Mouse (Mus musculus) spleen, adult 2 months (tissue): ENCODE data around the gene Ugt1a10. TPM values are rescaled to one million over a fixed set of nuclear protein-coding genes. Genes with fewer than 3 reads are reported as not detected.
A peak's percentile ranks its signal among the peaks of the same experiment; 100 is the strongest.

ENCODE experiments used
- DNase-seq, 2 experiments: peaks; one replicate each; pipeline versions ENCODE4 v3.0.0 to v3.0.0-alpha.2; 2012 to 2021; ENCODE audit warnings: low spot score in 2 of 2, low read depth in 1 of 2
- H3K27ac ChIP-seq: fragments of 200-500 bp; 2 replicates; pipeline ENCODE4 v1.5.1; 2012; ENCODE audit warnings: low read length, inconsistent platforms; ENCODE audit not compliant: insufficient read depth
- H3K27me3 ChIP-seq: fragments of 200-500 bp; 2 replicates; pipeline ENCODE4 v1.6.1; 2012; ENCODE audit warnings: mild to moderate bottlenecking, moderate library complexity, low read length, inconsistent platforms; ENCODE audit not compliant: control insufficient read depth, insufficient read depth
- H3K36me3 ChIP-seq: fragments of 200-500 bp; 2 replicates; pipeline ENCODE4 v1.6.1; 2012; ENCODE audit warnings: mild to moderate bottlenecking, low read length, inconsistent platforms; ENCODE audit not compliant: control insufficient read depth, insufficient read depth
- H3K4me1 ChIP-seq: fragments of 200-500 bp; 2 replicates; pipeline ENCODE4 v1.6.1; 2011; ENCODE audit warnings: inconsistent platforms; ENCODE audit not compliant: control insufficient read depth, insufficient read depth, insufficient read length
- H3K4me3 ChIP-seq: fragments of 200-500 bp; 2 replicates; pipeline ENCODE4 v1.5.1; 2011; ENCODE audit warnings: mild to moderate bottlenecking, inconsistent platforms; ENCODE audit not compliant: insufficient read depth, insufficient read length; ENCODE audit errors: extremely low read depth
- CTCF ChIP-seq: fragments of 200-500 bp; IDR thresholded peaks from 2 replicates; pipeline ENCODE4 v1.5.1; 2011; ENCODE audit warnings: mild to moderate bottlenecking, inconsistent platforms; ENCODE audit not compliant: insufficient read depth, insufficient read length, insufficient replicate concordance; ENCODE audit errors: extremely low read depth
- POLR2A ChIP-seq: fragments of 200-500 bp; IDR thresholded peaks from 2 replicates; pipeline ENCODE4 v1.6.1; 2011; ENCODE audit warnings: low read depth, low read length, inconsistent platforms
- WGBS: fragments of 180-500 bp; shearing (Covaris S2); methylation state at CpG from one replicate; pipeline ENCODE4 v1.1.7; 2018; 5-methylcytosine and 5-hydroxymethylcytosine counted together
- polyA plus RNA-seq: library from polyadenylated mRNA; depleted of rRNA; stranded (reverse); fragments of >200 nt; gene quantifications from 2 replicates; pipeline ENCODE4 v1.2.3, GENCODE M21; 2012

Gene Ugt1a10
- polyA plus RNA-seq, 1 experiment, result not detected

- Histone ChIP-seq H3K27ac (no peak overlapping the region), H3K4me1 (no peaks in the 10 kb centered on the region), H3K27me3 (no peaks in the 10 kb centered on the region), H3K36me3 (no peaks in the 10 kb centered on the region), H3K4me3 (no peak overlapping the region)
- TF ChIP-seq CTCF, result no peak
- TF ChIP-seq POLR2A, result no peak
- DNase-seq, result no peak
- WGBS, result 81% methylated on average over 3 of the region's 3 CpGs
Measured at GRCm38 (mm10) chr1:88197443-88197842, 142.3 kb downstream of the Ugt1a10 start.

GRCm38 (mm10) chr1:88199996-88200395, 144.8 kb downstream of the Ugt1a10 start:
- TF ChIP-seq CTCF (no peak), POLR2A (no peak)
- 82% methylated on average over 2 of the region's 2 CpGs for WGBS
- no peaks in the 10 kb centered on the region for H3K4me1 ChIP-seq
- H3K27ac ChIP-seq, result no peak overlapping the region
- H3K36me3 ChIP-seq, result no peaks in the 10 kb centered on the region
- no peak overlapping the region for H3K4me3 ChIP-seq
- H3K27me3 ChIP-seq, result no peaks in the 10 kb centered on the region
- DNase-seq, result no peak

GRCm38 (mm10) chr1:88200456-88200855, 145.3 kb downstream of the Ugt1a10 start, which contains the start of gene Ugt1a2:
TSS of gene Ugt1a2 (plus strand) at chr1:88200601.
- Histone ChIP-seq H3K4me1 (peaks cover 3% of the 10 kb centered on the region; the same call in 1 of the 2 replicates), H3K4me3 (no peak within 1 kb of the TSS), H3K36me3 (no peaks in the 10 kb centered on the region), H3K27me3 (no peaks in the 10 kb centered on the region), H3K27ac (no peak within 1 kb of the TSS)
- DNase-seq, result no peak
- 90% methylated on average over 7 of the region's 7 CpGs for WGBS
- TF ChIP-seq CTCF, result no peak
- TF ChIP-seq POLR2A, result no peak

- no peaks in the 10 kb centered on the region for H3K27me3 ChIP-seq
- no peak for TF ChIP-seq POLR2A
- no peak for TF ChIP-seq CTCF
- H3K4me1 ChIP-seq, result peaks cover 3% of the 10 kb centered on the region; the same call in 1 of the 2 replicates
- H3K36me3 ChIP-seq, result no peaks in the 10 kb centered on the region
- no peak within 1 kb of the TSS for H3K27ac ChIP-seq
- peak; percentile 3 to 65 for DNase-seq
- H3K4me3 ChIP-seq, result peak within 1 kb of the TSS; percentile 63
- 22% methylated on average over 62 of the region's 62 CpGs for WGBS
Measured at GRCm38 (mm10) chr1:88205294-88205922, 150.2 kb downstream of the Ugt1a10 start, which contains the start of gene Dnajb3. TSS of gene Dnajb3 (minus strand) at chr1:88205782.

GRCm38 (mm10) chr1:88206843-88207479, 151.8 kb downstream of the Ugt1a10 start:
- no peak overlapping the region for H3K27ac ChIP-seq
- DNase-seq, result no peak
- TF ChIP-seq CTCF (no peak), POLR2A (no peak)
- H3K4me1 ChIP-seq, result peaks cover 3% of the 10 kb centered on the region; the same call in 1 of the 2 replicates
- WGBS, result 81% methylated on average over 2 of the region's 2 CpGs
- no peak overlapping the region for H3K4me3 ChIP-seq
- no peaks in the 10 kb centered on the region for H3K36me3 ChIP-seq
- no peaks in the 10 kb centered on the region for H3K27me3 ChIP-seq

GRCm38 (mm10) chr1:88211812-88212211, 156.6 kb downstream of the Ugt1a10 start, which contains the start of gene Ugt1a1:
TSS of gene Ugt1a1 (plus strand) at chr1:88211959.
- Histone ChIP-seq H3K4me1 (no peaks in the 10 kb centered on the region), H3K36me3 (no peaks in the 10 kb centered on the region), H3K27ac (no peak within 1 kb of the TSS), H3K27me3 (no peaks in the 10 kb centered on the region), H3K4me3 (no peak within 1 kb of the TSS)
- TF ChIP-seq CTCF (no peak), POLR2A (no peak)
- 72% methylated on average over 8 of the region's 8 CpGs for WGBS
- peak in 1 of 2 experiments; percentile 12 for DNase-seq
